In the genomic region with DNA sequence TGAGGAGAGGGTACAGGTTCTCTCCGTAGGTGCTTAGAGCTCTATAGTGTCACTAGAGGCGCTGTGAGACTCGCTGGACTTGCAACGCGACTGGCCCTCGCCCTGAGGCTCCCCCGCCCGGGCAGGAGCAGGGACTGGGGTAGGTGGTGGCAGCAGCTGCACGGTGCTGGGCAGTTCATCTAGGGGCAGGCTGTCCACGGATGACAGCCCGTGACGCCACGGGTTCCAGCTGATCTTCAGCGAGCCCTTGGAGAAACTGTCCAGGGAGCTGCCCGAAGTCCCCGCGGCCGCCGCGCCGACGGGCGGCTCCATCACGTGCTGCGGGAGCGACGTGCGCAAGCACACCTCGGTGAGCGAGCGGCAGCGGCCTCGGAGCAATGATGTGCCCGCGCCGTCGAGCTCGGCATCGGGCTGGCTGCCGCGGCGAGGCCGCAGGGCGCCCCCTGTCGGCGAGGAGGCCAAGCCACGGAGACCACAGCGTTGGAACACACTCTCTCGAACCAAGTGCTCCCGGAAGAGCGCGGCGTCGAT, we compare ENCODE assay signal across 8 mouse cellular contexts. TPM values are rescaled to one million over a fixed set of nuclear protein-coding genes. Genes with fewer than 3 reads are reported as not detected.
DNase-seq lines count a peak whose midpoint lies in the region; ATAC-seq lines count a peak whose summit lies in the region.

No protein-coding gene starts in this region.

- H3K9ac ChIP-seq in forebrain, embryonic 13.5 days, result peak overlapping the region; percentile 50
- H3K9ac ChIP-seq in liver, embryonic 16.5 days (ENCODE audit: low read depth, low read length), result peak overlapping the region; percentile 59
- peak overlapping the region; percentile 50 for H3K9ac ChIP-seq in neural tube, embryonic 11.5 days (ENCODE audit: low read length)
- H3K9ac ChIP-seq in stomach, embryonic 15.5 days, result peak overlapping the region; percentile 20; the same call in 1 of the 2 replicates

- under 1% methylated on average over 54 of the region's 54 CpGs for WGBS in forebrain, embryonic 13.5 days
- WGBS in liver, embryonic 16.5 days (ENCODE audit: insufficient replicate concordance), result 1% methylated on average over 54 of the region's 54 CpGs
- WGBS in neural tube, embryonic 11.5 days, result 2% methylated on average over 46 of the region's 54 CpGs
- under 1% methylated on average over 54 of the region's 54 CpGs for WGBS in stomach, embryonic 15.5 days

- H3K36me3 ChIP-seq in forebrain, embryonic 13.5 days (ENCODE audit: poor library complexity, severe bottlenecking), result peaks cover 40% of the 10 kb centered on the region
- no peaks in the 10 kb centered on the region for H3K36me3 ChIP-seq in liver, embryonic 16.5 days (ENCODE audit: control insufficient read depth, insufficient read depth)
- H3K36me3 ChIP-seq in neural tube, embryonic 11.5 days (ENCODE audit: control insufficient read depth, insufficient read depth, low read length), result peaks cover 4% of the 10 kb centered on the region; the same call in 1 of the 2 replicates
- H3K36me3 ChIP-seq in stomach, embryonic 15.5 days, result no peaks in the 10 kb centered on the region; the same call in 1 of the 2 replicates

- intact Hi-C loops in heart, postnatal 10 days (cut with DNase I), result no loop called here

- H3K27me3 ChIP-seq in forebrain, embryonic 13.5 days, result peaks cover 12% of the 10 kb centered on the region
- peaks cover 17% of the 10 kb centered on the region for H3K27me3 ChIP-seq in liver, embryonic 16.5 days (ENCODE audit: control insufficient read depth, insufficient read depth, low read depth, low read length)
- peaks cover 7% of the 10 kb centered on the region for H3K27me3 ChIP-seq in neural tube, embryonic 11.5 days (ENCODE audit: control insufficient read depth, insufficient read depth, low read length)
- peaks cover 17% of the 10 kb centered on the region for H3K27me3 ChIP-seq in stomach, embryonic 15.5 days (replicated peaks)

- no peak overlapping the region for H3K27ac ChIP-seq in forebrain, embryonic 13.5 days
- H3K27ac ChIP-seq in liver, embryonic 16.5 days (ENCODE audit: low read length), result no peak overlapping the region
- no peak overlapping the region for H3K27ac ChIP-seq in neural tube, embryonic 11.5 days (ENCODE audit: low read depth, low read length)
- H3K27ac ChIP-seq in stomach, embryonic 15.5 days, result no peak overlapping the region

- peak; percentile 95 for DNase-seq in CD4-positive, CD25-positive, alpha-beta regulatory T cell, adult 2 months (ENCODE audit: low read depth, low spot score)
- DNase-seq in brain, adult 2 months (ENCODE audit: low read depth, low spot score), result peak; percentile 78
- DNase-seq in heart, postnatal 10 days, result peak; percentile 79 to 84
- DNase-seq in kidney, postnatal 36 days, result peak; percentile 77 to 92
- DNase-seq in neural tube, embryonic 11.5 days (ENCODE audit: low spot score), result peak; percentile 84

- peaks cover 12% of the 10 kb centered on the region for H3K4me1 ChIP-seq in forebrain, embryonic 13.5 days
- H3K4me1 ChIP-seq in liver, embryonic 16.5 days (ENCODE audit: control insufficient read depth, low read depth, low read length), result peaks cover 7% of the 10 kb centered on the region
- peaks cover 7% of the 10 kb centered on the region; the same call in 1 of the 2 replicates for H3K4me1 ChIP-seq in neural tube, embryonic 11.5 days (ENCODE audit: control insufficient read depth, insufficient read depth, low read length)
- H3K4me1 ChIP-seq in stomach, embryonic 15.5 days, result peaks cover 15% of the 10 kb centered on the region

- peak overlapping the region; percentile 63 for H3K4me2 ChIP-seq in forebrain, embryonic 13.5 days
- peak overlapping the region; percentile 77 for H3K4me2 ChIP-seq in liver, embryonic 16.5 days (ENCODE audit: low read depth, low read length)
- H3K4me2 ChIP-seq in neural tube, embryonic 11.5 days (ENCODE audit: low read depth), result peak overlapping the region; percentile 56
- H3K4me2 ChIP-seq in stomach, embryonic 15.5 days, result peak overlapping the region; percentile 78

- H3K9me3 ChIP-seq in forebrain, embryonic 13.5 days (replicated peaks), result no peaks in the 10 kb centered on the region
- no peaks in the 10 kb centered on the region for H3K9me3 ChIP-seq in liver, embryonic 16.5 days (replicated peaks; ENCODE audit: control insufficient read depth, low read length)
- H3K9me3 ChIP-seq in neural tube, embryonic 11.5 days (ENCODE audit: control insufficient read depth, low read length), result no peaks in the 10 kb centered on the region
- no peaks in the 10 kb centered on the region for H3K9me3 ChIP-seq in stomach, embryonic 15.5 days

- peak overlapping the region; percentile 40 for H3K4me3 ChIP-seq in forebrain, embryonic 13.5 days
- H3K4me3 ChIP-seq in liver, embryonic 16.5 days (ENCODE audit: low read depth, low read length), result peak overlapping the region; percentile 52
- H3K4me3 ChIP-seq in neural tube, embryonic 11.5 days (ENCODE audit: low read depth, low read length), result peak overlapping the region; percentile 29
- H3K4me3 ChIP-seq in stomach, embryonic 15.5 days (replicated peaks), result peak overlapping the region; percentile 43

- ATAC-seq in forebrain, embryonic 13.5 days, result peak; percentile 79
- ATAC-seq in liver, embryonic 16.5 days (ENCODE audit: low read depth), result peak; percentile 82
- ATAC-seq in neural tube, embryonic 11.5 days (ENCODE audit: insufficient read depth, low FRiP score, low TSS enrichment), result peak; percentile 77
- ATAC-seq in stomach, embryonic 15.5 days (ENCODE audit: insufficient read depth, low FRiP score, low read depth), result peak; percentile 69

RNA-seq across cellular contexts. Expression of gene Prrt3, which starts 7.4 kb away (rescaled TPM):
- polyA plus RNA-seq in forebrain, embryonic 13.5 days (2015; fragmentation: Nextera tagmentation; extraction: Ambion mirVana), result 2.8 and 3.1 TPM in 2 replicates
- not detected for total RNA-seq in heart, postnatal 10 days (2021)
- polyA plus RNA-seq in liver, embryonic 16.5 days (2015; fragmentation: Nextera tagmentation; extraction: Ambion mirVana), result 0.05 TPM in 1 of 2 replicates, not detected in the other
- polyA plus RNA-seq in neural tube, embryonic 11.5 days (2014; fragmentation: Nextera tagmentation; extraction: Ambion mirVana), result 0.91 and 0.94 TPM in 2 replicates
- polyA plus RNA-seq in stomach, embryonic 15.5 days (2015; fragmentation: Nextera tagmentation; extraction: Ambion mirVana), result 0.40 and 0.54 TPM in 2 replicates

RNA-seq across cellular contexts. Expression of gene Creld1, which starts 11.2 kb away (rescaled TPM):
- 47.4 and 47.5 TPM in 2 replicates for polyA plus RNA-seq in forebrain, embryonic 13.5 days (2015; fragmentation: Nextera tagmentation; extraction: Ambion mirVana)
- 10 to 100 TPM; 38.9 to 41.6 TPM for total RNA-seq in heart, postnatal 10 days (2021)
- 6.9 and 7.3 TPM in 2 replicates for polyA plus RNA-seq in liver, embryonic 16.5 days (2015; fragmentation: Nextera tagmentation; extraction: Ambion mirVana)
- 33.6 and 41.1 TPM in 2 replicates for polyA plus RNA-seq in neural tube, embryonic 11.5 days (2014; fragmentation: Nextera tagmentation; extraction: Ambion mirVana)
- polyA plus RNA-seq in stomach, embryonic 15.5 days (2015; fragmentation: Nextera tagmentation; extraction: Ambion mirVana), result 23.2 and 23.3 TPM in 2 replicates

RNA-seq across cellular contexts. Expression of gene Il17rc, which starts 23.1 kb away (rescaled TPM):
- 0.84 and 1.4 TPM in 2 replicates for polyA plus RNA-seq in forebrain, embryonic 13.5 days (2015; fragmentation: Nextera tagmentation; extraction: Ambion mirVana)
- 10 to 100 TPM in 1 of 2 experiments, 1 to 10 TPM in 1; 8.9 to 11.3 TPM for total RNA-seq in heart, postnatal 10 days (2021)
- 9.5 and 11.9 TPM in 2 replicates for polyA plus RNA-seq in liver, embryonic 16.5 days (2015; fragmentation: Nextera tagmentation; extraction: Ambion mirVana)
- 3.2 and 3.4 TPM in 2 replicates for polyA plus RNA-seq in neural tube, embryonic 11.5 days (2014; fragmentation: Nextera tagmentation; extraction: Ambion mirVana)
- polyA plus RNA-seq in stomach, embryonic 15.5 days (2015; fragmentation: Nextera tagmentation; extraction: Ambion mirVana), result 26.4 and 26.7 TPM in 2 replicates

RNA-seq across cellular contexts. Expression of gene Il17re, which starts 36.0 kb away (rescaled TPM):
- polyA plus RNA-seq in forebrain, embryonic 13.5 days (2015; fragmentation: Nextera tagmentation; extraction: Ambion mirVana), result 0.05 TPM in 1 of 2 replicates, not detected in the other
- total RNA-seq in heart, postnatal 10 days (2021), result 1 to 10 TPM; 1.1 to 1.2 TPM
- 0.19 and 0.33 TPM in 2 replicates for polyA plus RNA-seq in liver, embryonic 16.5 days (2015; fragmentation: Nextera tagmentation; extraction: Ambion mirVana)
- polyA plus RNA-seq in neural tube, embryonic 11.5 days (2014; fragmentation: Nextera tagmentation; extraction: Ambion mirVana), result 0.77 and 0.78 TPM in 2 replicates
- polyA plus RNA-seq in stomach, embryonic 15.5 days (2015; fragmentation: Nextera tagmentation; extraction: Ambion mirVana), result 16.8 and 18.2 TPM in 2 replicates

RNA-seq across cellular contexts. Expression of gene Emc3, which starts 37.1 kb away (rescaled TPM):
- polyA plus RNA-seq in forebrain, embryonic 13.5 days (2015; fragmentation: Nextera tagmentation; extraction: Ambion mirVana), result 84.7 and 87.8 TPM in 2 replicates
- total RNA-seq in heart, postnatal 10 days (2021), result 10 to 100 TPM; 62.2 to 64.0 TPM
- 40.6 and 42.0 TPM in 2 replicates for polyA plus RNA-seq in liver, embryonic 16.5 days (2015; fragmentation: Nextera tagmentation; extraction: Ambion mirVana)
- 82.4 and 89.4 TPM in 2 replicates for polyA plus RNA-seq in neural tube, embryonic 11.5 days (2014; fragmentation: Nextera tagmentation; extraction: Ambion mirVana)
- 88.5 and 94.7 TPM in 2 replicates for polyA plus RNA-seq in stomach, embryonic 15.5 days (2015; fragmentation: Nextera tagmentation; extraction: Ambion mirVana)
